Mouse (Mus musculus) hindbrain, embryonic 13.5 days (tissue): Measurements from ENCODE around the gene Ybx1. TPM values are rescaled to one million over a fixed set of nuclear protein-coding genes. Genes with fewer than 3 reads are reported as not detected.
A peak's percentile ranks its signal among the peaks of the same experiment; 100 is the strongest.

Experiments used
- ATAC-seq: fragments of 200-750 bp; cut with Nextera tagmentation; 2 replicates; pipeline ENCODE4 v1.8.0; 2017; ENCODE audit warnings: moderate TSS enrichment; ENCODE audit not compliant: low FRiP score
- H3K27ac ChIP-seq: fragments of 300-500 bp; sonication (generic); 2 replicates; pipeline ENCODE4 v1.5.1; 2015; ENCODE audit warnings: inconsistent platforms, mild to moderate bottlenecking, moderate library complexity
- H3K27me3 ChIP-seq: fragments of 300-500 bp; sonication (generic); 2 replicates; pipeline ENCODE4 v1.6.1; 2015; ENCODE audit warnings: mild to moderate bottlenecking, inconsistent platforms
- H3K36me3 ChIP-seq: fragments of 300-500 bp; sonication (generic); 2 replicates; pipeline ENCODE4 v1.6.1; 2015; ENCODE audit warnings: mild to moderate bottlenecking, inconsistent platforms
- H3K4me1 ChIP-seq: fragments of 300-500 bp; sonication (generic); replicated peaks from 2 replicates; pipeline ENCODE4 v1.6.1; 2015; ENCODE audit warnings: inconsistent platforms
- H3K4me2 ChIP-seq: fragments of 300-500 bp; sonication (generic); 2 replicates; pipeline ENCODE4 v1.6.1; 2015; ENCODE audit warnings: inconsistent platforms, mild to moderate bottlenecking, moderate library complexity
- H3K4me3 ChIP-seq: fragments of 300-500 bp; sonication (generic); 2 replicates; pipeline ENCODE4 v1.5.1; 2015; ENCODE audit warnings: mild to moderate bottlenecking, inconsistent platforms
- H3K9ac ChIP-seq: fragments of 300-500 bp; sonication (generic); 2 replicates; pipeline ENCODE4 v1.6.1; 2015; ENCODE audit warnings: mild to moderate bottlenecking, inconsistent platforms
- H3K9me3 ChIP-seq: fragments of 300-500 bp; sonication (generic); 2 replicates; pipeline ENCODE4 v1.6.1; 2016; ENCODE audit warnings: inconsistent platforms
- WGBS: fragments of 180-500 bp; shearing (Covaris S2); methylation state at CpG from one replicate; pipeline ENCODE4 v1.1.7; 2015; 5-methylcytosine and 5-hydroxymethylcytosine counted together
- polyA plus RNA-seq: library from polyadenylated mRNA; unstranded; fragments of >200 nt; fragmentation: Nextera tagmentation; extraction: Ambion mirVana; gene quantifications from 2 replicates; pipeline ENCODE4 v1.2.1, GENCODE M21; 2015

Gene Ybx1
- polyA plus RNA-seq, 1 experiment from 2014 or later: 857 TPM

DNA sequence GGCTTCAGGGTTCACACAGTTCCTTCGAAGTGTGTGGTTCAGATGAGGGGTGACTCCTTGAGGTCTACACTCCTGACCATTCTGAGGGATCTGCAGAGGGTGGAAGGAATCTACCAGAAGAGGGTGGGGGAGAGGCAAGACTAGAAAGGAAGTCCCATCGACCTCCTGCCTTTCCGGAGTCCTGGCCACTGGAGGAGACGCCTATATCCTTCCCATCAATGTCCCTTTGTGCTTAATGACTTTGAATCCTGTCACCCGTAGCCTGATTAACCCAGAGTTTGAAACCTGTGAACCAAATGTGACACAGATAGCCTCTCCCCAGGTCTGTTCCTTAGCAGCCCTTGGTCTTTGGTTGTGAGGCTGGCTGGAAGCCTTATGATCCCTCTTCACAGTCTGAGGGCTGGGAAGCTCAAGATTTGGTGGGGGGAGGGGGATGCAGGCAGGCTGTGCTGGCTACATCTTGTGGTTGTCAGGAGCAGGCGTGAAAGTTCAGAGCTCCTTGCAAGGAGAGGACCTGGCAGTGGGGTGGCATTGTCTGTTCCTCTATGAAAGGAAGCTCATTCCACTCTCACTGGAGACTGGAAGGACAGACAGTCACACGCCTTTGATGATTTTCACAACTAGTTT lies 33.2 kb downstream of the Ybx1 start:
- H3K27me3 ChIP-seq: no peaks in the 10 kb centered on the region
- no peak overlapping the region for H3K4me3 ChIP-seq
- WGBS: 72% methylated on average over 7 of the region's 7 CpGs
- H3K4me2 ChIP-seq: no peak overlapping the region
- H3K9me3 ChIP-seq: no peaks in the 10 kb centered on the region
- no peak for ATAC-seq
- H3K9ac ChIP-seq: no peak overlapping the region
- no peak overlapping the region for H3K27ac ChIP-seq
- H3K4me1 ChIP-seq: no peaks in the 10 kb centered on the region; the same call in 1 of the 2 replicates
- no peaks in the 10 kb centered on the region for H3K36me3 ChIP-seq

DNA sequence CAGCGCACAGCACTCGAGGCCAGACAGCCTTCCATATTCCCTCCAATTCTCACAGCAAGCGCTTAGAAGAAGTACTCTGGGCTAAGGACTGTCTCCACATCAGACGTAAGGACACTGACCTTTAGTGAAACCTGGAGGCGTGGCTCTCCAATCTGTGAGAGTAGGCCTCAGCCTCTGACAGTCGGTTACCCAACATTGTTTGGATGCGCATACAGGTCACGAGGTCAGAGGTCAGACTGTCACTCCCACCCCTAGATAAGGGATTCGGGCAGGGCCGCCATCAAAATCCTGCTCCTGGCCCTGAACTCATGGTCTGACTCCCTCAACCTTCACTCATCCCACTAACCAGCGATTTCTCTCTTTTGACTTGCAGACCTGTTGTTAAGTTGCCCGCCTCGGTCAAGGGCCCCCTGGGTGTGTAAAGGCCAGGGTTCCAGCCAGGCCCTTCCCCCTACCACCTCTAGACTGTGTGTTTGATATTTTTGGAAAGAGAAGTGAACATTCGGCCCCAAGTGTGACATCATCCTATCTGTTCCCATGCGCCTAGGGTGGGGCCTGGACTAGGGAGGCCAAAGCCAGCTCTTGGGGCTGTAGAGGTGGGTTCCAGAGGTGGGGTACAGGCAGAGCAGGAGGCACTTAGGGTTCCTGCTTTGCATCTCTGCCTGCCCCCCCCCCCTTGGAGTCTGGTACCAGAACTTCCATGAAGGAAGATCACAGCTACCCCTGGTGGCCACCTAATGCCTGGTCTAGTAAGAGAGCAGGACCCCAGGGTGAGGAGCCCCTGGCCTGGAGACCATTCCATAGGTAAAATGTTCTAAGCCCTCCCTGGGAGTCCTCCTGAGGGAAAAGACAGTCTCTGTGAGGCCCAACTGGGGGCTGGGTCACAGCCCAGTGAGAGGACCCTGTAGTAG lies 34.8 kb downstream of the Ybx1 start:
- H3K27ac ChIP-seq: no peak overlapping the region
- H3K4me1 ChIP-seq: peaks cover 8% of the 10 kb centered on the region
- ATAC-seq: no peak
- 78% methylated on average over 15 of the region's 15 CpGs for WGBS
- no peak overlapping the region for H3K9ac ChIP-seq
- no peaks in the 10 kb centered on the region for H3K36me3 ChIP-seq
- H3K4me3 ChIP-seq: no peak overlapping the region
- no peaks in the 10 kb centered on the region for H3K27me3 ChIP-seq
- no peak overlapping the region for H3K4me2 ChIP-seq
- H3K9me3 ChIP-seq: no peaks in the 10 kb centered on the region

DNA sequence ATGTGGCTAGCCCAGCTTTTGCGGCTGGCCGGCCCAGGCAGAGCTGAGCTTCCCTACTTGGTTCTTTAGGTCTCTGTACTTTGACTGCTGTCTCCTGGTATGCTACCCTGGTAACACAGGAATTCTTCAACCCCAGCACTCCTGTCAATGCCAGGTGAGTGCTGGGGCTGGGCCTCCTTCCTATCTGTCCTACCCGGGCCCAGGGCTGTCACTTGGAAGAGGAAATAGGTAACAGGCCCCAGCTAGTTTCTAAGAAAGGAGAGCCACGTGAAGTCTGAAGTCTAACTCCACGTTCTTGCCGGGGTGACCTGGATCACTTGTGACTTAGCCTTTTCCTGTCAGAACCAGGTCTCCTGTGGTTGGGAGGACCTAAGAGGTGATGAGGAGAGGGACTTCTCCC lies 37.3 kb downstream of the Ybx1 start:
- Histone ChIP-seq H3K4me1 (peaks cover 16% of the 10 kb centered on the region), H3K4me3 (no peak overlapping the region), H3K36me3 (no peaks in the 10 kb centered on the region), H3K4me2 (no peak overlapping the region), H3K27me3 (no peaks in the 10 kb centered on the region), H3K9me3 (no peaks in the 10 kb centered on the region), H3K9ac (no peak overlapping the region), H3K27ac (no peak overlapping the region)
- WGBS: 87% methylated on average over 6 of the region's 6 CpGs
- no peak for ATAC-seq

DNA sequence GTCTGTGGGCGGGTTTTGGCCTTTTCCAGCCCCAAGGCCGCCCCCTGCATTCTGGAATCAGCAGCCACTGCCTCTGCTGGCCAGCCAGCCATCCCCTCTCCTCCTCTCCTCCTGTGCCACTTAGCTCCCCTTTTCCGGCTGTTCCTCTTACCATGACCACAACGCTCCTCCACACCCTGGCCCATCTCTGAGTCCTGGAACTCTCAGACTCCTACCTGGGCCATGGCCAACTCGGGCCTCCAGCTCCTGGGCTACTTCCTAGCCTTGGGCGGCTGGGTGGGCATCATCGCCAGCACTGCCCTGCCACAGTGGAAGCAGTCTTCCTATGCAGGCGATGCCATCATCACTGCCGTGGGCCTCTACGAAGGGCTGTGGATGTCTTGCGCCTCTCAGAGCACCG lies 39.1 kb downstream of the Ybx1 start, which contains the start of gene Cldn19:
TSS of gene Cldn19 (plus strand) at position 64 of the 400 bp plus-strand sequence.
- ATAC-seq: no peak
- no peak within 1 kb of the TSS for H3K4me2 ChIP-seq
- no peaks in the 10 kb centered on the region for H3K9me3 ChIP-seq
- no peak within 1 kb of the TSS for H3K4me3 ChIP-seq
- H3K36me3 ChIP-seq: no peaks in the 10 kb centered on the region
- peak within 1 kb of the TSS; percentile 60 for H3K27ac ChIP-seq
- 72% methylated on average over 12 of the region's 12 CpGs for WGBS
- peak within 1 kb of the TSS; percentile 58 for H3K9ac ChIP-seq
- no peaks in the 10 kb centered on the region for H3K27me3 ChIP-seq
- H3K4me1 ChIP-seq: peaks cover 16% of the 10 kb centered on the region

DNA sequence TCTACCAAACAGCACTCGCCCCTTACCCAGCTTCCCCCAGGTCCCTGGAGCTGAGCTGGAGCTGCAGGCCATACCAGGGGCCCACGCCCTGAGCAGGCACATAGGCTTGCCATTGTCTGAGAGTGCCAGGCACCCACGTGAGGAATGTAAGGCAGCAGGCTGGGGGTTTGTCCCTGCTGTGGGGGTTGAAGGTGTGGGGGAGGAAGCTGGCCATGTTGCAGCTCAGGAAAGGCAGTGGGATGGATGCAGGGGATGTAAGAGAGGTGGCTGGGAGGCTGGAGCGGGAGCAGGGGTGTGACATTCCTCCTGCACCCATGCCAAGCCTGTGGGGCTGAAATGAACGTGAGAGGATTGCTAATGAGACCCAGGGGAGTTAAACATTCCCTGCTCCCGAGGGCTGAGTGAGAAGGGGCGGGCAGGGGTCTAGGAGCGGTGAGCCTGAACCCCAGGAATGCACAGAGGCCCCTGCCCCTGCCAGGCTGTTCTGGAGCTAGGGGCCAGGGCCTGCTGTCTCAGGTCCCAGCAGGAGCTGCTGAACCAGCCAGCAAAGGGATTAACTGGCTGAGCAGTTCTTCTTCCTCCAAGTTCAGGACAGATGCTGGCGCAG lies 40.3 kb downstream of the Ybx1 start:
- H3K36me3 ChIP-seq: no peaks in the 10 kb centered on the region
- no peak overlapping the region for H3K4me3 ChIP-seq
- H3K9me3 ChIP-seq: no peaks in the 10 kb centered on the region
- 24% methylated on average over 9 of the region's 9 CpGs for WGBS
- H3K27me3 ChIP-seq: no peaks in the 10 kb centered on the region
- H3K9ac ChIP-seq: peak overlapping the region; percentile 58
- H3K4me1 ChIP-seq: peaks cover 16% of the 10 kb centered on the region
- H3K27ac ChIP-seq: peak overlapping the region; percentile 60
- no peak overlapping the region for H3K4me2 ChIP-seq
- peak; percentile 55 for ATAC-seq

DNA sequence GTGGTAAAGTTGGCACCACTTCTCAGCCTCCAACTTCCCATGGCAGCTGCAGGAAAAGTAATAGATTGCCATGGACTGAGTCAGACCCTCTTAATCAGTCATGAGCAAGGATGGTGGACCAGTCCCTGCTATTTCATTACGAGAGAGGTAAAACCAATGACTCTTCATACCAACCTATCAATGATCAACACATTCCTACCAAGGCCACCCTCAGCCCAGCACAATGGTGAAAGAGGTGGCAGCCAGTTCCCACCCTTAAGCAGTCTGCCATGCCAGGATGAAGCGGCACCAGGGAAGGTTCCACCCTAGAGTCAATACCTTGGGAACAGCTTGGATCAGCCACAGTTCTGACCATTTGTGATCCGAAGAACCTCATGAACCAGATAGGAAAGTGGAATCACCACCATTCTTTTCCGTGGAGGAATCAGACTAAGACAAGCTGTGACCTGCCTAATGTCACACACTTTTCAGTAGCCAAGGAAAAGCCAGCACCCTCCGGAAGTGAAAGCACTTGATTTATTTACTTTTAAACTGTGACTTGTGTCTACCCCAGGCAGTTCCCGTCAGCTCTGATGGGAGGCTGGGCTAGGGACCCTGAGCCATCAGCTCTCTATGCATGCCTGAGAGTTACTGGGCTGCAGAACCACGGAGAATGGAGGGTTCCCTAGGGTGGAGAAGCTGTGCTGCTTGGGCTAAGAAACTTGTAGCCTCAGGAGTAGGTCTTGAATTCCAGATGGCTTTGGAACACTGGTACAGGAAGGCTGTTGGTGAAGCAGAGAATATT lies 42.2 kb downstream of the Ybx1 start:
- Histone ChIP-seq H3K9me3 (no peaks in the 10 kb centered on the region), H3K27ac (no peak overlapping the region), H3K4me3 (no peak overlapping the region), H3K4me1 (peaks cover 25% of the 10 kb centered on the region), H3K4me2 (no peak overlapping the region), H3K36me3 (peaks cover 15% of the 10 kb centered on the region), H3K27me3 (no peaks in the 10 kb centered on the region), H3K9ac (no peak overlapping the region)
- ATAC-seq: no peak
- WGBS: 72% methylated on average over 7 of the region's 7 CpGs

DNA sequence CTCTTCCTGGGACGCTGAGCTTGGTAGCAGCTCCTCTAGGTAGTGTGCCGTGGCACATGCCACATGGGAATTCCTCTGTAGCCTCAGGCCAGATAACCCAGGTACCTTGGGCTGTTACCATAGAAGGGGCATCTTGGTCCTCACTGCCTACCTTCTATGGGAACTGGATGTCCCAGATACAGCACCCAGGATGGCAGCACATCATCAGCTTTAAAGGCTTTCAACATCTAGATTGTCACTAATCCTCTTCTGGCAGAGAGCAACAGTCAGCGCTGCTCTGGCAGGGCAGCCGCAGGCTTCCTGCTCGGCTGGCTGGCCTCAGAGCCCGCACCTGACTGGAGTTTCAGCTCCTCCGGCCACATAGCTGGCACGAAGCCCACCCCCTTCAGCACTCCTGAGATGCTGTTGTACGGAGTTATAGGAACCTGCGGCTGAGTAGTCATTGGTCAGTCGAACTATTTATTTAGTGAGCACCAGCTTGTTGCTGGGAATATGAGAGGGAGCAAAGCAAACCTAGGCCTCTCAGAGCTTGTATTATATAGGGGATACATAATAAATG lies 45.9 kb downstream of the Ybx1 start:
- H3K27ac ChIP-seq: no peak overlapping the region
- H3K4me3 ChIP-seq: no peak overlapping the region
- H3K4me2 ChIP-seq: no peak overlapping the region
- 90% methylated on average over 11 of the region's 11 CpGs for WGBS
- H3K36me3 ChIP-seq: peaks cover 52% of the 10 kb centered on the region
- H3K4me1 ChIP-seq: peaks cover 15% of the 10 kb centered on the region
- no peak overlapping the region for H3K9ac ChIP-seq
- H3K27me3 ChIP-seq: no peaks in the 10 kb centered on the region
- no peak for ATAC-seq
- H3K9me3 ChIP-seq: no peaks in the 10 kb centered on the region

DNA sequence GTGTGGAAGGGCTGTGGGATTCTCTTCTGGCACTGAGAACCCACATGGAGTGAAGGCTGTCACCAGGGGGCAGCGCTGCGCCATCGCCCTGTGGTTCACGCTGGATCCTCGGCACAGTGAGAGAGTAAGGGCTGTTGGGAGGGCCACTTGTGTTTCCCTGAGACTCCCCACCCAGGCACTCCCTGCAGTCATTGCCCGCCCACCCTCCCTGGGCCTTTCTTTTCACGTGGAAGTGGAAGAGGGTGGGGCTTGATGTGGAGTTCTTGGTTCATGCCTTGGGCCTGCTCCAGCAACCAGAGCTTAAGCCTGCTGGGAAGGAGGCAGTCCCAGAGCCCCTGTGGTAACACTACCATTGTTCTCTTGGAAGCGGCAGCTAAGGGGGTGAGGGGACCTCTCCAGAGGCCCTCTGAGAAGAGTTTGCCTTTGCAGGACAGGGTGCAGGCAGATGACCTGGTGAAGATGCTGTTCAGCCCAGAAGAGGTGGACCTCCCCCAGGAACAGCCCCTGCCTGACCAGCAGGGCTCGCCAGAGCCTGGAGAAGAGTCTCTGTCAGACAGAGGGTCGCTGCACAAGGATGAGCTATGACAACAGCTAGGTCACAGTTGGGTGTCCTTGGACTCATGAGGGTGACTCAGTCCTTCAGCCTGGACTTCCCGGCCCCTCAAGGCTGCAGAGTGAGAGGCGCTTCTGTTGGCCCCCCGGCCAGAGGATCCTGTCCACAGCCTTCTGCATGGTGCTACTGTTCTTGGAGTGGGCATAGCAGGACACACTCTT lies 46.8 kb downstream of the Ybx1 start:
- peaks cover 15% of the 10 kb centered on the region for H3K4me1 ChIP-seq
- H3K4me2 ChIP-seq: no peak overlapping the region
- H3K36me3 ChIP-seq: peaks cover 61% of the 10 kb centered on the region
- H3K27ac ChIP-seq: peak overlapping the region; percentile 50
- ATAC-seq: peak; percentile 62
- no peaks in the 10 kb centered on the region for H3K9me3 ChIP-seq
- no peaks in the 10 kb centered on the region for H3K27me3 ChIP-seq
- 27% methylated on average over 13 of the region's 13 CpGs for WGBS
- H3K4me3 ChIP-seq: no peak overlapping the region
- H3K9ac ChIP-seq: 0 out of 2 replicates have a peak overlapping the region, but pooled peaks have one; percentile 35

DNA sequence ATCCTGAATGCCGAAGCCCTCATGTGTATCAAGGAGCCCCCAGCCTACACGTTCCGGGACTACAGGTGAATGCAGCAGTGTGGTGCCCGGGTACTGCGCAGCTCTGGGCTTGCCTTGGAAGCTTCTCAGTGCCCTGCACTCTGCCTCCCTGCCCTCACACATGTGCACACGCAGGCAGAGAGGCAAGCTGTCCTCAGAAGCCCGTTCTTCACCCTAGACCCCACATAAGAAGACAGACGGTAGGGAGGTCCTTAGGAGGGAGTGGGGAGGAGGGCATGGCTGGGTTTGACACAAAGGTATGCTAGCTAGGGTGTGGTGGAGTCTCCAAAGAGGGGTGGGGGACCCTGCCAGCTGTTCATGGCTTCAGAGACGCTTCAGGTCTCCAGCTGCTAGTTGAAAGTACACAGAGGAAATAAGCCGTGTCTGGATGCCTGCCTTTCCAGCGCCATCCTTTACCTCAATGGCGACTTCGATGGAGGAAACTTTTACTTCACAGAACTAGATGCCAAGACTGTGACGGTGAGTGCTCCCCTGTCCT lies 47.6 kb downstream of the Ybx1 start:
- H3K4me3 ChIP-seq: no peak overlapping the region
- no peaks in the 10 kb centered on the region for H3K9me3 ChIP-seq
- H3K36me3 ChIP-seq: peaks cover 70% of the 10 kb centered on the region
- ATAC-seq: no peak; the same call in 1 of the 2 replicates
- H3K27ac ChIP-seq: 0 out of 2 replicates have a peak overlapping the region, but pooled peaks have one; percentile 50
- H3K4me1 ChIP-seq: peaks cover 15% of the 10 kb centered on the region
- no peaks in the 10 kb centered on the region for H3K27me3 ChIP-seq
- H3K9ac ChIP-seq: 0 out of 2 replicates have a peak overlapping the region, but pooled peaks have one; percentile 8
- H3K4me2 ChIP-seq: no peak overlapping the region
- 75% methylated on average over 14 of the region's 14 CpGs for WGBS

DNA sequence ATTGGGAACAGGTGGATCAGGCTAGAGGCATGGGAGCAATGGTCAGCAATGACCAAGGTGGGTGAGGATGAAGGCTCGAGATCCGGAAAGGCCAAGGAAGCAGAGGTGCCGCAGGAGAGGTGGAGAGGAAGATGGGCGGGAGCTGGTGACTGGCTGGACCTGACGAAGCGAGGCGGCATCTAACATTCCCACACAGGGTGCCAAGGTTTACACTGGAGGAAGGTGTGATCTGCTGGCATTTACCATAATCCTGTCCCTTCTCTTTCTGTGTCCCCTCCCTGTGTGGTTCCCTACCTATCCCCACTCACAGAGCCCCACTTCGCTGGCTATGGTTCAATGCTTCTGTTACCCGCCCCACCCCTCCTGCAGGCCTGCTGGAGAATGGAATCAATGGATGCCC lies 48.4 kb downstream of the Ybx1 start:
- no peak overlapping the region for H3K27ac ChIP-seq
- no peak overlapping the region for H3K4me3 ChIP-seq
- H3K36me3 ChIP-seq: peaks cover 78% of the 10 kb centered on the region
- ATAC-seq: no peak
- no peaks in the 10 kb centered on the region for H3K27me3 ChIP-seq
- H3K9me3 ChIP-seq: no peaks in the 10 kb centered on the region
- H3K4me1 ChIP-seq: peaks cover 15% of the 10 kb centered on the region
- 86% methylated on average over 9 of the region's 9 CpGs for WGBS
- H3K9ac ChIP-seq: no peak overlapping the region
- H3K4me2 ChIP-seq: no peak overlapping the region

DNA sequence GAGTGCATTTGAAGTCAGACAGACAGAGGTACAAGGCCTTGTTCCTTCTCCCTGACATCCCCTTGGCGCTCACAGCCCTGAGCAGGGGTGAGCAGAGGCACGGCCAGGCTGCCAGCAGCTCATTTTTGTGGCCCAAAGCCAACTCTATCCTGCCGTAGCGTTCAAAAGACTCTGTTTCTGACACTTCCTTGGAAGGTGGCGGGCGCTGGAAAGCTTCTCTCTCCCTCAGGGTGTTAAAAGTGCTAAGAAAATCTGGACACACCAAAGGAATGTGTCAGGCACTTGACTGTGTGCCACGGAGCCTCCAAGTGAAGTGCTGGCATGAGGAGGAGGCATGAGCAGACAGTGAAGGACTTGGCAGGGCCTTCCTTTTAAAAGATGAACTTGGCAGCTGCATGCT lies 48.8 kb downstream of the Ybx1 start:
- Histone ChIP-seq H3K36me3 (peaks cover 81% of the 10 kb centered on the region), H3K9me3 (no peaks in the 10 kb centered on the region), H3K4me3 (no peak overlapping the region), H3K27me3 (no peaks in the 10 kb centered on the region), H3K27ac (0 out of 2 replicates have a peak overlapping the region, but pooled peaks have one; percentile 2), H3K4me1 (peaks cover 15% of the 10 kb centered on the region), H3K9ac (no peak overlapping the region), H3K4me2 (no peak overlapping the region)
- ATAC-seq: no peak
- WGBS: 81% methylated on average over 7 of the region's 7 CpGs
